Mouse (Mus musculus): ENCODE results near the gene Nasp.

Gene Nasp

GRCm38 (mm10) chr4:116635197-116635596, 7.5 kb upstream of the Nasp start:
- no peak for DNase-seq (ENCODE audit: low spot score)

GRCm38 (mm10) chr4:116627359-116627716, 403 bp downstream of the Nasp start:
- peak; percentile 93 for DNase-seq (ENCODE audit: low spot score)

- DNase-seq (ENCODE audit: low spot score) = peak; percentile 82
These were observed 933 bp downstream of the Nasp start for GRCm38 (mm10) chr4:116626658-116627358.

- DNase-seq (ENCODE audit: low spot score) = no peak
These were observed 2.9 kb downstream of the Nasp start for GRCm38 (mm10) chr4:116624831-116625230.

- no peak for DNase-seq (ENCODE audit: low spot score)
These were observed 12.5 kb downstream of the Nasp start for GRCm38 (mm10) chr4:116615237-116615636.

DNA sequence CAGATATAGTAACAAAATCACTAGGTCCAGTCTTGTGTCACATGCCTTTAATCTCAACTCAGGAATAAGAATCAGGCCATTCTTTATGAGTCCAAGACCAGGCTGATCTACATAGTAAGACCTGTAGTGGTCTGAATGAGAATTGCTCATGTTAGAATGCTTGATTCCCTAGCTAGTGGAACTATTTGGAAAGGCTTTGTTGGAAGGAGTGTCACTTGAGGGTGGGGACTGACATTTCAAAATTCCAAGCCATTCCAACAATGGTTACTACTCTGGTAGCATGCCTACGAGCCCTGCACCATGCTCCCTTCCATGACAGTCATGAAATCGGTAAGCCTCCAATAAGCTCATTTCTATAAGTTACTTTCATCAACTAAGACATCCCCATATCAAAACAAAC, 15.1 kb downstream of the Nasp start:
- no peak for DNase-seq (ENCODE audit: low spot score)

DNA sequence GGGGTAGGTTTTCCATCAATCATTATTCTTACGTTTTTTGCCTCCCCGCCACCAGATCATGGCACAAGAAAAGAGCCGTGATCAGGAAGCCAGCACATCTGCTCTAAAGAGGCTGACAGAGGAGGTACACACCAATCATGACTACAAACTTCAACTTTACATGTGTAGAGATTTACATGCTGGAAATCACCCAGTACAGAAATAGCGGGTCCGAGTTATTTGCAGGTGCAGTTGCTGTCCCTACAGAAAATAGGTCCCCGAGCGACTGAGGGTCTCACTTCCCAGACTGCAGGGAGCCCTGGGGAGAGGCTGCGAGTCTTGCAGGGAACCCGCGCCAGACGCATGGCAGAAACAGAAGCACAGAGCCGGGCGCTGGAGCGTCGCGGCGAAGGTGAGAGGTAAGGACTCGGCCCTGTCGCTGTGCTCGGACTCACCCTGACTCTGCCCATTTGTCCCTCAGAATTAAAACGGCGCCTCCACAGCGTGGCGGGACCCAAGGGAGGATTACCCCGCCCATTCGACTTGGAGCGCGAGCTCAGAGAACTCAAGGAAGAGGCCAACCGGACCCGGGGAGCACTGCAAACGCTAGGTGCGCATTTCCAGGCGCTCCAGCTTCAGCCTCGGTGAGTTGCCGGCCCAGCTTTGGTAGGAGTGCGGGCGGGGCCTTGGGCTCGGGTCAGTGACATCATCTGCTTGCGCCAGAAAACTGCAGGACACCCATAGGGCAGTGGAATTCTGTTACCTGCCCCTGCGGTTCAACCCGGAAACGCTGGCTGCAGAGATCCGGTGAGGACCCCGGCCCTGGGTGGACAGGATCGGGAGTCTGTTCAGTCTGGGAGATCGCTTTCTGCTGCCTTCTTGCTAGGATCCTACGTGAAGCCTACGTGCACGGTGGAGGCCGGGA, 30.5 kb downstream of the Nasp start:
- DNase-seq (ENCODE audit: low spot score) = peak; percentile 92

- DNase-seq (ENCODE audit: low spot score) = peak; percentile 9
These were observed 31.4 kb downstream of the Nasp start, which contains the start of gene Ccdc17 for GRCm38 (mm10) chr4:116596379-116596778. Ccdc17 (plus strand) TSS chr4:116596654.

DNA sequence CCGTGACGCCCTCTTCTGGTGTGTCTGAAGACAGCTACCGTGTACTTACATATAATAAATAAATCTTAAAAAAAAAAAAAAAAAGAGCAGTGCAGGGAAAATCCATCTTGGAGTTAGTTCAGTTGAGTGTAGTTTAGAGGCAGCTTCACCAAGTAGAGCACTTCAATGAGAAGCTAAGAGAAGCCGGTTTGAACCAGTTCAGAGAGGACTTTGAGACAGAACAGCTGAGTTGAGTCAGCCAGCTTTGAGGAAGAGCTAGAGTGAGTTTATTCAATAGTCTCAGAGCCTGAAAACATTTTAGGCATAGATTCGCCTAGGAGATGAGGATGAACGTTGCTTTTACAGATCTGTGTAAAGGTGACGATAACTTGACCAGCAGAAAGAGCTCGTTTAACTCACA, 31.9 kb downstream of the Nasp start:
- DNase-seq (ENCODE audit: low spot score) = no peak

- DNase-seq (ENCODE audit: low spot score) = peak; percentile 14
These were observed 69.4 kb downstream of the Nasp start for GRCm38 (mm10) chr4:116558151-116558882.

- DNase-seq (ENCODE audit: low spot score) = peak; percentile 98
These were observed 70.2 kb downstream of the Nasp start, which contains the start of gene Gpbp1l1 for GRCm38 (mm10) chr4:116557306-116558121. Gpbp1l1 (plus strand) TSS chr4:116557658.

DNA sequence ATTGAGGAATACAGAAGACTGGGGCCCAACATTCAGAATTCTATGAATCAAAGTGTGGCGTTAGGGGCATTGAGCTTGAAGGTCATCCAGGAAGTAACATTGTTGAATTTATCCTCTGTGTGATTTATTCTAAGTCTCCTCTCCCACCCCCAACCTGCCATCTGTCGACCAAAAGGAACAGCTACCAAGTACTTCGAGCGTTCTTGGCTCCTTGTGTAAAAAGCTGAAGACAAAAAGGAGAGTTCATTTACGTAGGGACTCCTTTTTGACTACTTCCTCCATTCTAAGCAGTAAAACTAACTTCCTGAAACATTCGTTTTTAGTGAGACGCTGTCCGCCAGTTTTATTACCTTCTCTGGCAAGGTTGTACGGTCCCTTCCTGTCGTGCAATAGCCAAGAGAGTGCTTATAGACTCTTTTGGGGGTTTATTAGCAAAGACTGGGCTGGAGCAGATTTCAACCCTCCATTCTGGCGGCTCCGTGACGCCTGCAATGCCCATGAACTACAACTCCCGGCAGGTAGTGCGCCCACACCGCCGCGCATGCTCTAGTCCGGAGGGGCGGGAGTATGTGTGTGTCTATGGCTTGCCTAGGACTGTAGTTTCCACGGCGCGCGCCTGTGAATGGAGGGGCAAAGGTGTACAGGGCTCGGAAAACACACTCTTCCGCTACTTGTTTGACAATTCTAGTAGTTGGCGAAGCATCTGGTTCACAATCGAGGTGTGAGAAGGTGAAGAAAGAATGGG, 71.0 kb downstream of the Nasp start:
- peak; percentile 96 for DNase-seq (ENCODE audit: low spot score)

GRCm38 (mm10) chr4:116555413-116556300, 72.1 kb downstream of the Nasp start, which contains the start of gene Tmem69:
Tmem69 (minus strand) TSS chr4:116555936.
- DNase-seq (ENCODE audit: low spot score) = peak; percentile 81

- no peak for DNase-seq (ENCODE audit: low spot score)
These were observed 74.7 kb downstream of the Nasp start for GRCm38 (mm10) chr4:116553035-116553434.

Data from lung, postnatal 25 days (tissue).